Mouse (Mus musculus) lung, postnatal 0 days (tissue): ENCODE measurements around the gene Klhdc4. TPM values are rescaled to one million over a fixed set of nuclear protein-coding genes. Genes with fewer than 3 reads are reported as not detected.
A peak's percentile ranks its signal among the peaks of the same experiment; 100 is the strongest.

Experiments used
- ATAC-seq: fragments of 200-750 bp; cut with Nextera tagmentation; 2 replicates; pipeline ENCODE4 v1.8.0; 2017; ENCODE audit warnings: moderate library complexity
- DNase-seq: peaks from one replicate; pipeline ENCODE4 v3.0.0-alpha.2; 2016; ENCODE audit warnings: low spot score
- H3K27ac ChIP-seq: fragments of 300-500 bp; sonication (generic); 2 replicates; pipeline ENCODE4 v1.5.1; 2014; ENCODE audit warnings: antibody characterized with exemption, mild to moderate bottlenecking, low read length, mixed read lengths
- H3K27me3 ChIP-seq: fragments of 300-500 bp; sonication (generic); replicated peaks from 2 replicates; pipeline ENCODE4 v1.6.1; 2014; ENCODE audit warnings: low read length, mixed read lengths; ENCODE audit not compliant: insufficient read depth
- H3K36me3 ChIP-seq: fragments of 300-500 bp; sonication (generic); 2 replicates; pipeline ENCODE4 v1.6.1; 2014; ENCODE audit warnings: low read length, mixed read lengths; ENCODE audit not compliant: insufficient read depth
- H3K4me1 ChIP-seq: fragments of 300-500 bp; sonication (generic); 2 replicates; pipeline ENCODE4 v1.6.1; 2014; ENCODE audit warnings: antibody characterized with exemption, low read depth, low read length, mixed read lengths; ENCODE audit not compliant: insufficient read depth
- H3K4me2 ChIP-seq: fragments of 300-500 bp; sonication (generic); replicated peaks from 2 replicates; pipeline ENCODE4 v1.6.1; 2014; ENCODE audit warnings: low read depth, mild to moderate bottlenecking, low read length, moderate library complexity, mixed read lengths
- H3K4me3 ChIP-seq: fragments of 300-500 bp; sonication (generic); 2 replicates; pipeline ENCODE4 v1.5.1; 2014; ENCODE audit warnings: low read depth, low read length
- H3K9ac ChIP-seq: fragments of 300-500 bp; sonication (generic); replicated peaks from 2 replicates; pipeline ENCODE4 v1.6.1; 2014; ENCODE audit warnings: low read depth, mild to moderate bottlenecking
- H3K9me3 ChIP-seq: fragments of 300-500 bp; sonication (generic); 2 replicates; pipeline ENCODE4 v1.6.1; 2016; ENCODE audit warnings: low read length, mixed read lengths
- CTCF ChIP-seq: IDR thresholded peaks from 2 replicates; pipeline ENCODE4 v1.5.1; 2016; ENCODE audit warnings: antibody characterized with exemption, mild to moderate bottlenecking
- EP300 ChIP-seq: IDR thresholded peaks from 2 replicates; pipeline ENCODE4 v1.6.1; 2016; ENCODE audit warnings: antibody characterized with exemption, mild to moderate bottlenecking, control low read depth
- WGBS: fragments of 180-500 bp; shearing (Covaris S2); extraction: QIAGEN DNeasy Blood & Tissue Kit; methylation state at CpG from one replicate; pipeline ENCODE4 v1.1.7; 2014; 5-methylcytosine and 5-hydroxymethylcytosine counted together
- polyA plus RNA-seq: library from polyadenylated mRNA; unstranded; fragments of >200 nt; fragmentation: Nextera tagmentation; extraction: Ambion mirVana; gene quantifications from 2 replicates; pipeline ENCODE4 v1.2.1, GENCODE M21; 2015

The Klhdc4 gene
- polyA plus RNA-seq, 1 experiment from 2014 or later, result 22.9 TPM

GRCm38 (mm10) chr8:121762999-121763699 is 66.2 kb downstream of the Klhdc4 start:
- no peak overlapping the region for H3K4me3 ChIP-seq
- no peak overlapping the region for H3K9ac ChIP-seq
- ATAC-seq (no peak), DNase-seq (no peak)
- H3K9me3 ChIP-seq, result no peaks in the 10 kb centered on the region
- WGBS, result 44% methylated on average over 7 of the region's 7 CpGs
- no peaks in the 10 kb centered on the region for H3K4me1 ChIP-seq
- TF ChIP-seq CTCF (no peak), EP300 (no peak)
- no peaks in the 10 kb centered on the region for H3K36me3 ChIP-seq
- H3K4me2 ChIP-seq, result no peak overlapping the region
- no peak overlapping the region for H3K27ac ChIP-seq
- H3K27me3 ChIP-seq, result no peaks in the 10 kb centered on the region

GRCm38 (mm10) chr8:121761480-121761879 is 67.9 kb downstream of the Klhdc4 start:
- TF ChIP-seq EP300 (no peak), CTCF (no peak)
- no peak overlapping the region for H3K4me3 ChIP-seq
- no peak overlapping the region for H3K9ac ChIP-seq
- H3K9me3 ChIP-seq, result no peaks in the 10 kb centered on the region
- peak; percentile 71 for DNase-seq
- H3K27ac ChIP-seq, result no peak overlapping the region
- ATAC-seq, result peak; percentile 23; the same call in 1 of the 2 replicates
- no peaks in the 10 kb centered on the region for H3K27me3 ChIP-seq
- H3K4me2 ChIP-seq, result no peak overlapping the region
- no peaks in the 10 kb centered on the region for H3K4me1 ChIP-seq
- 26% methylated on average over 10 of the region's 10 CpGs for WGBS
- no peaks in the 10 kb centered on the region for H3K36me3 ChIP-seq

- H3K9me3 ChIP-seq, result no peaks in the 10 kb centered on the region
- no peak overlapping the region for H3K4me2 ChIP-seq
- TF ChIP-seq CTCF (no peak), EP300 (no peak)
- ATAC-seq (no peak), DNase-seq (no peak)
- no peak overlapping the region for H3K4me3 ChIP-seq
- H3K36me3 ChIP-seq, result no peaks in the 10 kb centered on the region
- WGBS, result 57% methylated on average over 7 of the region's 7 CpGs
- H3K4me1 ChIP-seq, result no peaks in the 10 kb centered on the region
- H3K27ac ChIP-seq, result no peak overlapping the region
- H3K9ac ChIP-seq, result no peak overlapping the region
- no peaks in the 10 kb centered on the region for H3K27me3 ChIP-seq
Observed at GRCm38 (mm10) chr8:121760484-121760883, 68.9 kb downstream of the Klhdc4 start.

GRCm38 (mm10) chr8:121758470-121758869 is 70.9 kb downstream of the Klhdc4 start:
- WGBS, result 62% methylated on average over 12 of the region's 12 CpGs
- H3K4me2 ChIP-seq, result no peak overlapping the region
- no peak for ATAC-seq
- no peak overlapping the region for H3K4me3 ChIP-seq
- DNase-seq, result no peak
- H3K27me3 ChIP-seq, result no peaks in the 10 kb centered on the region
- TF ChIP-seq EP300 (no peak), CTCF (no peak)
- H3K9me3 ChIP-seq, result no peaks in the 10 kb centered on the region
- H3K4me1 ChIP-seq, result no peaks in the 10 kb centered on the region
- no peak overlapping the region for H3K9ac ChIP-seq
- no peak overlapping the region for H3K27ac ChIP-seq
- no peaks in the 10 kb centered on the region for H3K36me3 ChIP-seq

- Histone ChIP-seq H3K27ac (no peak overlapping the region), H3K4me1 (no peaks in the 10 kb centered on the region), H3K4me3 (no peak overlapping the region), H3K9ac (no peak overlapping the region), H3K9me3 (no peaks in the 10 kb centered on the region), H3K36me3 (no peaks in the 10 kb centered on the region), H3K4me2 (no peak overlapping the region), H3K27me3 (no peaks in the 10 kb centered on the region)
- DNase-seq, result peak; percentile 36
- WGBS, result 17% methylated on average over 3 of the region's 3 CpGs
- no peak for ATAC-seq
- no peak for TF ChIP-seq EP300
- peak; percentile 92 for TF ChIP-seq CTCF
Observed at GRCm38 (mm10) chr8:121751407-121751806, 78.0 kb downstream of the Klhdc4 start.

- no peak overlapping the region for H3K9ac ChIP-seq
- ATAC-seq (no peak), DNase-seq (no peak)
- TF ChIP-seq EP300 (no peak), CTCF (peak; percentile 32)
- 42% methylated on average over 3 of the region's 3 CpGs for WGBS
- no peaks in the 10 kb centered on the region for H3K27me3 ChIP-seq
- H3K4me2 ChIP-seq, result no peak overlapping the region
- no peaks in the 10 kb centered on the region for H3K4me1 ChIP-seq
- no peak overlapping the region for H3K27ac ChIP-seq
- no peaks in the 10 kb centered on the region for H3K36me3 ChIP-seq
- H3K4me3 ChIP-seq, result no peak overlapping the region
- H3K9me3 ChIP-seq, result no peaks in the 10 kb centered on the region
Observed at GRCm38 (mm10) chr8:121750512-121750911, 78.9 kb downstream of the Klhdc4 start.
